In the genomic region with DNA sequence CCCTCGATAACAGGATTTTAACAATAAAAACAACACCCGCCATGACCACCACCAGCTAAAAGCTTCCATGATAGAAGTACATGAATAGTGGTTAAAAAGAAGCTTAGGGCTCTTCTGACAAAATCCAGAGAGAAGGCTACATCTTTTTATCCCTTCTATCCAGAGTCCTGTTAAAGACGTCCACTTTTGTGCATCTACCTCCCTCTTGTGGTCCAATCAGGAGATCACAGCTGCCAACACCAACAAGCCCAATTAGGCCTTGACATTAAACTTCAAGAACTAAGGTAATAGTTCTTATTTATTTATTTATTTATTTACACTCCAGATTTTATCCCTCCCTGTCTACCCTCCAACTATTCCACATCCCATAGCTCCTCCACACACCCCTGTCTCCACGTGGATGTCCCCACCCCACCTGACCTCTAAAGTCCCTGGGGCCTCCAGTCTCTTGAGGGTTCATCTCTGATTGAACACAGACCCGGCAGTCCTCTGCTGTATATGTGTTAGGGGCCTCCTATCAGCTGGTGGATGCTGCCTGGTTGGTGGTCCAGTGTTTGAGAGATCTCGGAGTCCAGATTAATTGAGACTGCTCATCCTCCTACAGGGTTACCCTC, we compare ENCODE assay signal across 8 mouse cellular contexts. TPM values are rescaled to one million over a fixed set of nuclear protein-coding genes. Genes with fewer than 3 reads are reported as not detected.
DNase-seq lines count a peak whose midpoint lies in the region; ATAC-seq and TF ChIP-seq lines count a peak whose summit lies in the region.

No protein-coding gene starts in this region.

- TF ChIP-seq CTCF in brain, embryonic 14.5 days (IDR thresholded peaks at IDR 0.05; ENCODE audit: borderline replicate concordance, extremely low read depth, insufficient read depth, insufficient read length), result peak; percentile 74; the same call in 1 of the 2 replicates

- no peak for ATAC-seq in CD4-positive, CD25-positive, alpha-beta regulatory T cell, adult 4 months
- ATAC-seq in erythroblast, adult 5-6 weeks (replicated peaks; ENCODE audit: low FRiP score, poor library complexity, severe bottlenecking), result peak; percentile 92

- TF ChIP-seq POLR2A in brain, embryonic 14.5 days (IDR thresholded peaks at IDR 0.05; ENCODE audit: borderline replicate concordance, extremely low read depth, insufficient read depth, insufficient read length, poor library complexity, severe bottlenecking), result no peak

- DNase-seq in CD4-positive, CD25-positive, alpha-beta regulatory T cell, adult 2 months (ENCODE audit: low read depth, low spot score), result peak; percentile 57
- DNase-seq in A20 (ENCODE audit: low read depth, low spot score), result peak; percentile 58
- peak; percentile 86 for DNase-seq in brain, embryonic 14.5 days (ENCODE audit: low read depth)
- DNase-seq in kidney, postnatal 36 days, result peak; percentile 64 to 75
- peak; percentile 15 to 43 for DNase-seq in lung, adult 18-20 months
- peak; percentile 74 to 78 for DNase-seq in right cerebral cortex, adult 2 months (ENCODE audit: low spot score in 2 of 2)

RNA-seq across cellular contexts. Expression of a gene that starts 23.9 kb away (rescaled TPM):
- polyA plus RNA-seq in CD4-positive, CD25-positive, alpha-beta regulatory T cell, adult 4 months (2017; shearing (Covaris generic)), result 10 to 100 TPM; 63.9 to 98.2 TPM
- 102 and 130 TPM in 2 replicates for polyA plus RNA-seq in brain, embryonic 14.5 days (2012; rRNA removed)
- total RNA-seq in erythroblast, adult 5-6 weeks (2015; ENCODE audit: low replicate concordance), result 178 and 182 TPM in 2 replicates
- 191 and 203 TPM in 2 replicates for total RNA-seq in erythroblast, adult 5-6 weeks (2017; ENCODE audit: low replicate concordance)

Comparison
In these comparisons a context has a peak if more than half of its experiments do, and no peak if none do; other contexts are left out.
1. DNase-seq: peak in every context shown above with its lines; median percentile 86 in brain, embryonic 14.5 days; 76 in right cerebral cortex, adult 2 months; 70 in kidney, postnatal 36 days; 58 in A20; 57 in CD4-positive, CD25-positive, alpha-beta regulatory T cell, adult 2 months; 29 in lung, adult 18-20 months.